Mouse (Mus musculus): Measurements from ENCODE around the gene Vmn2r80.
"Not testable (repeated sequence)": the region's sequence is repeated elsewhere in the genome, so short reads cannot be mapped to it uniquely, and the experiment has no call there.

Vmn2r80 gene

GRCm38 (mm10) chr10:79148469-79148868 is at the start of gene Vmn2r80:
Gene Vmn2r80, plus strand, starts transcription at chr10:79148769.
- in situ Hi-C loops (cut with MboI; ENCODE audit: low pct_unique_long_range_greater_than_20kb in 1 of 2, low sequenced_read_pairs in 2 of 2, unreplicated experiment in 1 of 2) = not testable (repeated sequence)

- in situ Hi-C loops (cut with MboI; ENCODE audit: low pct_unique_long_range_greater_than_20kb in 1 of 2, low sequenced_read_pairs in 2 of 2, unreplicated experiment in 1 of 2) = loop anchor here (25.0 kb wide), 1 partner anchor 319 kb away; the partner anchor contains the start of gene Slc1a6 (in 2 of the 2)
Observed at GRCm38 (mm10) chr10:79106325-79107282, 42.0 kb upstream of the Vmn2r80 start.

GRCm38 (mm10) chr10:79107531-79107930 is 41.0 kb upstream of the Vmn2r80 start:
- in situ Hi-C loops (cut with MboI; ENCODE audit: low pct_unique_long_range_greater_than_20kb in 1 of 2, low sequenced_read_pairs in 2 of 2, unreplicated experiment in 1 of 2) = loop anchor here (25.0 kb wide), 1 partner anchor 320 kb away; the partner anchor contains the start of gene Slc1a6 (in 2 of the 2)

GRCm38 (mm10) chr10:79109156-79109555 is 39.4 kb upstream of the Vmn2r80 start:
- in situ Hi-C loops (cut with MboI; ENCODE audit: low pct_unique_long_range_greater_than_20kb in 1 of 2, low sequenced_read_pairs in 2 of 2, unreplicated experiment in 1 of 2) = loop anchor here (25.0 kb wide), 1 partner anchor 322 kb away; the partner anchor contains the start of gene Slc1a6 (in 2 of the 2)

- in situ Hi-C loops (cut with MboI; ENCODE audit: low pct_unique_long_range_greater_than_20kb in 1 of 2, low sequenced_read_pairs in 2 of 2, unreplicated experiment in 1 of 2) = loop anchor here (25.0 kb wide), 1 partner anchor 323 kb away; the partner anchor contains the start of gene Slc1a6 (in 2 of the 2)
Observed at GRCm38 (mm10) chr10:79110482-79110881, 38.1 kb upstream of the Vmn2r80 start.

GRCm38 (mm10) chr10:79115085-79115484 is 33.5 kb upstream of the Vmn2r80 start:
- in situ Hi-C loops (cut with MboI; ENCODE audit: low pct_unique_long_range_greater_than_20kb in 1 of 2, low sequenced_read_pairs in 2 of 2, unreplicated experiment in 1 of 2) = loop anchor here (25.0 kb wide), 1 partner anchor 328 kb away; the partner anchor contains the start of gene Slc1a6 (in 2 of the 2)

- in situ Hi-C loops (cut with MboI; ENCODE audit: low pct_unique_long_range_greater_than_20kb in 1 of 2, low sequenced_read_pairs in 2 of 2, unreplicated experiment in 1 of 2) = loop anchor here (25.0 kb wide), 1 partner anchor 329 kb away; the partner anchor contains the start of gene Slc1a6 (in 2 of the 2)
Observed at GRCm38 (mm10) chr10:79116125-79116849, 32.3 kb upstream of the Vmn2r80 start.

- in situ Hi-C loops (cut with MboI; ENCODE audit: low pct_unique_long_range_greater_than_20kb in 1 of 2, low sequenced_read_pairs in 2 of 2, unreplicated experiment in 1 of 2) = no loop called here
Observed at GRCm38 (mm10) chr10:79151602-79152001, 3.0 kb downstream of the Vmn2r80 start.

GRCm38 (mm10) chr10:79199973-79200372 is 51.4 kb downstream of the Vmn2r80 start:
- in situ Hi-C loops (cut with MboI; ENCODE audit: low pct_unique_long_range_greater_than_20kb in 1 of 2, low sequenced_read_pairs in 2 of 2, unreplicated experiment in 1 of 2) = not testable (repeated sequence)

- in situ Hi-C loops (cut with MboI; ENCODE audit: low pct_unique_long_range_greater_than_20kb in 1 of 2, low sequenced_read_pairs in 2 of 2, unreplicated experiment in 1 of 2) = no loop called here
Observed at GRCm38 (mm10) chr10:79220432-79220831, 71.9 kb downstream of the Vmn2r80 start.

GRCm38 (mm10) chr10:79221606-79222005 is 73.0 kb downstream of the Vmn2r80 start:
- in situ Hi-C loops (cut with MboI; ENCODE audit: low pct_unique_long_range_greater_than_20kb in 1 of 2, low sequenced_read_pairs in 2 of 2, unreplicated experiment in 1 of 2) = no loop called here

- in situ Hi-C loops (cut with MboI; ENCODE audit: low pct_unique_long_range_greater_than_20kb in 1 of 2, low sequenced_read_pairs in 2 of 2, unreplicated experiment in 1 of 2) = no loop called here
Observed at GRCm38 (mm10) chr10:79222214-79222613, 73.6 kb downstream of the Vmn2r80 start.
